Mouse (Mus musculus): ENCODE measurements around the gene Syn3.
"Not testable (repeated sequence)": the region's sequence is repeated elsewhere in the genome, so short reads cannot be mapped to it uniquely, and the experiment has no call there.

Gene Syn3

DNA sequence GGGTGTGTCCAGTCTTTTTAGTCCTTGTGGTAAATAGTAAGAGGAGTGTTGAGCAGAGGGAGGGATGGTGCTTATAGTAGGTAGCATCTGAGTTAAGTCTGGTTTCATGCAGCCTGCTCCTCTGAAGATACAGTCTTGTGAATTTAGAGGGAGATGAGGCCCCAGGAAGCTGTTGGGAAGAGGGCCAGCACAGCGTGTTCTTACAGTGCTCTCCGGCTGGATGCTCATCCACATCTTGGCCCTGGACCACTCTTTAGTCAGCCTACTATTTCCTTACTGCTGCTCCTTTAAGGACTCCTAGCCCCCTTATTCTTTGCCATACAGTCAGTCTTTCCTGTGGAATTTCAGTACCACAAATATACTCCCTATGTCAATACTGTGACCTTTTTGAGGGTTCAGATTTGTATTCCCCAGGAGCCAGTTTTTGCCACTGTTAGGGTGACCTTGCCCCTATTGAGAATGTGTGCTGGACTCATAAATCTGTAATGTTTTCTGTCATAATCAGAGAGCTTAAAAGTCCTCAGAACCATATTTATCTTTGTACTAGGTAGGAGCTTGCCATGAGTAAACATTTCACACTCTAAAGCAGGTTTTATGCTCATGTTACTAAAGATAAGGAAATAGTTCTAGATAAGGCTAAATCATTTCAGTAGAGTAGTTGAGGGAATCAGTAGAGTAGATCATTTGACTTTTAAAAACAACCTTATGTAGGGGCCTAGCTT, 464.5 kb downstream of the Syn3 start:
- DNase-seq, result no peak

DNA sequence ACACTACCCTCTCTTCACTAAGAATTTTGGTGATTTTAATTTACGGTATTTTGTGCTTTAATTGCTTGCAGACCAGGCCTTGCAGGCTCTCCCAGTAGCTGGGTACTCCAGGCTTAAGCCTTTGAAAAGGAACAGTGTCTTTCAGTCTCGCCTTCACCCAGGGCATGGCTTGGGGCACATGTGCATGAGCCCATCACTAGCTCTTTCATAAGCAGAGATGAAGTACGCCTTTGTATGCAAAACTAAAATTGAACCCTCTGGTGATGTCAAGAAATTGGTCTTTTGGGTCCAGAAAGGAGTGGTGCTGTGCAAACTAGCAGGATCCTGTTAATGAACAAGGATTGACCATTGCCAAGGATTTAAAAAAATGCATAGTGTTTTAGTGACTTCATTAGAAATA, 466.2 kb downstream of the Syn3 start:
- DNase-seq, result no peak

DNA sequence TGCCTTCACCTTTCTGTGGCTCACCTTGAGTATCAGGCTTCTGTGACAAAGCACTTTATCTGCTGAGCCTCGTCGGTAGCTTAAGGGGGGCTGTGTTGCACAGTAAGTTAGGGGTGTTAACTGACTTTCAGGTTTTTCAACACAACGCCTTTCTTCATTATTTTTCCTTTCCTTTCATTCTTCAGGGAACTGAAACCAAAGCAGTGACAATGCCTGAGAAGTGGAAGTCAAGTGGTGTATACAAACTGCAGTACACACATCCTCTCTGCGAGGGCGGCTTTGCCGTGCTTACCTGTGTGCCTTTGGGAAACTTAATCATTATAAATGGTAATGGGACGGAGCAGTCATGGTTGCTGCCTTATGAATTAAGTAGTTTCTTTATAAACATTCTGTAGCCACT, 468.0 kb downstream of the Syn3 start:
- DNase-seq, result no peak

DNA sequence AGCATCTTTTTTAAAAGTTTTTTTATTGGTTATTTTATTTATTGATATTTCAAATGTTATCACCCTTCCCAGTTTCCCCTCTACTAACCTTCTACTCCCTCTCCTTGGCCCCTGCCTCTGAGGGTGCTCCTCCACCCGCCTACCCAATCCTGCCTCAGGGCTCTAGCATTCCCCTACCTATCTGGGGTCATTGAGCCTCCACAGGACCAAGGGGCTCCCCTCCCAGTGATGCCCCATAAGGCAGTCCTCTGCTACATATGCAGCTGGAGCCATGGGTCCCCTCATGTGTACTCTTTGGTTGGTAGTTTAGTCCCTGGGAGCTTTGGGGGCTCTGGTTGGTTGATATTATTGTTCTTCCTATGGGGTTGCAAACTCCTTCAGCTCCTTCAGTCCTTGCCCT, 471.9 kb downstream of the Syn3 start:
- not testable (repeated sequence) for DNase-seq

- no peak for DNase-seq
Measured at GRCm38 (mm10) chr10:86026354-86026753, 472.3 kb downstream of the Syn3 start.

GRCm38 (mm10) chr10:86025906-86026305, 472.8 kb downstream of the Syn3 start:
- no peak for DNase-seq

- no peak for DNase-seq
Measured at GRCm38 (mm10) chr10:86023149-86023548, 475.5 kb downstream of the Syn3 start.

DNA sequence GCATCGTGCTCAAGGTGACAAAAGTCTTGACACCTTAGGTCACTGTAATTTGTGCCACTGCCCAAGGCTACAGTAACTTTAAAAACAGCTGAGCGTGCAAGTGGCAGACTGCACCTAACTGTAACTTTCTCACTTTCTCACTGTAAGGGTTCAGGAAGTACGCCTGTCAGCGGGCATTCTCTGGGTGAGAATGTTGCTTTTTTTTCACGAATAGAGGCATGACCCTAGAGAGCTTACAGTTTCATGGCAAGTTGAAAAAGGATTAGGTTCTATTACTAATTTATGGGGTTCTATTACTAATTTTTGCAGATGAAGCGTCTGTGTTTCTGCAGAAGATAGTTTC, 476.3 kb downstream of the Syn3 start:
- no peak for DNase-seq

DNA sequence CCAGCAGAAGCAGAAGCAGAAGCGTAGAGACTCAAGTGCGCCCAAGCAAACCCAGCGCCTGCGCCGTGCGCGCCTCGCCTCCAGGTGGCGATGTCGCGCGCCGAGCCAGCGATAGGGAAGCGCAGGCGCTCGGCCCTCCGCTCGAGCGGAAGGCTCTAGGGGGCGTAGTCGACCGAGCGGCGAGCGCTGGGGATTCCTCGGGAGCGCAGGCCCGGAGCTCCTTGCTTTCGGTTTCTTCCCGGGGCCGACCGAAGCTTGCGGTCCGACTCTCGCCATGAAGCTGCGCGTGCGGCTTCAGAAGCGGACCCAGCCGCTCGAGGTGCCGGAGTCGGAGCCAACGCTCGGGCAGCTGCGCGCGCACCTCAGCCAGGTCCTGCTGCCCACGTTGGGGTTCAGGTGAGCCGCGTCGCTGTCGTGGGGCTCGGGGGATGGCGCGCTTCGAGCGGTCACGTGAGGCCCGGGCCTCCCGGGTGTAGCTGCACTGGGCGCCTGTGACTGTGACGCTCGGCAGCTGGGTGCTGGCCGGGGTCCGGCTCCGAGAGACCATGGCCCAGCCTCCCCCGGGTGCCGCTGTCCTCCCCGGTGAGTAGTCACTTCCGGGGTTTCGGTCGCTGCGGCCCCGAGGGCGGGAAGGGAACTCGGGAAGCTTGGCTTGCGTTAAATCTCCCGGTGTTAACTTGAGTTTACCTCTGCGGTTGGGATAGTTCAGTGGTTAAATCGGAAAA, 476.8 kb downstream of the Syn3 start, which contains the start of gene Fbxo7:
Gene Fbxo7, plus strand, starts transcription at position 224 of the 725 bp plus-strand sequence.
- DNase-seq, result peak; percentile 91

DNA sequence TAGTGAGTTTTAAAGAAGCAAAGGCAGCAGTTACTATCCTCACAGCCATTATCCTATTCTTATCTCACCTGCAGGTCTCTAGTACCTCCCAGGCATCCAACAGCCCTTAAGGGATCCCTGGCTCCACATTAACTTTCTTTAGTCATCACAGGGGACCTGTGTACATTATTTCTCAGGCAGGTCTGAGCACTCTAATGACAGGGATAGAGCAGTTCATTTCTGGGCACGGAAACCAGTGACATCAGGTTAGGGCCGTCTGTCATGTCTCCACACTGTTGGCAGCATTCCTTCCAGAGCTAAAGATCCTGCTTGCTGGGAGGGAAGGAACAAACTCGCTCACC, 477.3 kb downstream of the Syn3 start:
- no peak for DNase-seq

DNA sequence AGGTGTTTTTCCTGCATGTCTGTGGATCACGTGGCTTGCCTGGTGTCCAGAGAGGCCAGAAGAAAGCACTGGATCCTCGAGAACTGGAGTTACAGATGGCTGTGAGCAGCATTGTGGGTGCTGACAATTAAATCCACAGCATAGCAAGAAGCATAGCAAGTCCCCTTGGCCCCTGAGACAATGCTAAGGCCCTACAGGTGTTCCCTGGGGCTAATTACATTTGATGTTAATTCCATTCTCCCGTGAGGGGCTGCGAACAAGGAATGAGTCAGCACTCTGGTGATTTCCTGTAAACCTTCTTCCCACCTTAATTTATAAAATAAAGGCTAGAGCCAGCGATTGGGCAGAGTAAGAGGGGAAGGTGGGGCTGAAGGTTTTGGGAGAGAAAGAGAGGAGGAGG, 479.9 kb downstream of the Syn3 start:
- no peak for DNase-seq

DNA sequence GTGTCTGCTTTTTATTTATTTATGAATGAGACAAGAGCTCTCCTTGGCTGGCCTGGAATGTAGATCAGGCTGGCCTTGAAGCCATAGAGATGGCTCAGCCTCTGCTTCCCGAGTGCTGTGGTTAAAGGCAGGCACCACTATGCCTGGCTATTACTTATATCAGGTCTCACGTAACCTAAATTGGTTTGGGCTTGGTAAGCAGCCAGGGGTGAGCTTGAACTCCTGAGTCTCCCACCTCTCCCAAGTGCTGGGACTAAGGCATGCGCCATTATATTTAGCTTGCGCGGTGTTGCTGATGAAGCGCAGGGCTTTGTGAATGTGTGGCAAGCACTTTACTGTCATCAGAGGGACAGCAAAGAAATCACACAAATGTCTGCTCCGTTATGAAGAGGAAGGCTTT, 480.9 kb downstream of the Syn3 start:
- no peak for DNase-seq

GRCm38 (mm10) chr10:86011781-86012180, 486.9 kb downstream of the Syn3 start, which contains the start of gene Bpifc:
TSS of gene Bpifc (minus strand) at chr10:86011895.
- no peak for DNase-seq

DNA sequence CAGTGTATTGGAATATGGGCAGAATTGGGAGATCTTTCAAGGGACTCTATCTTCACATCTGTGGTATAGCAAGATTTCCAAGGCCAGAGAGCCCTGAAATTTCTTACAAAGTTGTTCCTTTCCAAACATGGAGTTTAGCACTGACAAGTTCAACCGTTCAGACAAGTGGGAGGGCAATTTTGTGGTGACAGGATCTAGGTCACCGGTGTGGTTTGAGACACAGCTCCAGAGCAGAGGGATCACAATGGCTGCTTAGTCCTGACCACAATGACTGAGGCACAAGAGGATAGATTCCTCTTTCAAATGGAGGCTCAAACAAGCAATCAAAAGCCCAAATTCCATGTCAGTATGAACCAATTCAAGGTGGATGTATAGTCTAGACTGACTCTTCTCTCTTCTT, 487.5 kb downstream of the Syn3 start:
- DNase-seq, result no peak

DNA sequence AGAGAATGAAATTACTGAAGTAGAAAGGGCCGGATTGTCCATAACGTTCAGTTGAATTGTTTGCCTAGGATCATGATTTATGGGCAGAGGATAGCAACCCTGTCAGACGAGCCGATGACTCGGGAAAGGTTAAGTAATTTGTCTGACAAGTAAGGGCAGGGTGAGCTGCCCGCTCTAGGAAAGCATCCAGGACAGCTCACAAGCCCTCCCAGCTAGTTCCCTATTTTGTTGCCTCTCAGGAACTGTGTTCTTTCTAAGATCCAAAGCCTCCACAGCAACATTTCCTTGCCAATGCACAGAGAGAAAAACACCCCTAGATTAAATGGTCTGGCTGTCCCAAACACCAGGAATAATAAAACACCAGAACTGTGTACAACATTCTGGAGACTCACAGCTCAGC, 488.1 kb downstream of the Syn3 start:
- no peak for DNase-seq

DNA sequence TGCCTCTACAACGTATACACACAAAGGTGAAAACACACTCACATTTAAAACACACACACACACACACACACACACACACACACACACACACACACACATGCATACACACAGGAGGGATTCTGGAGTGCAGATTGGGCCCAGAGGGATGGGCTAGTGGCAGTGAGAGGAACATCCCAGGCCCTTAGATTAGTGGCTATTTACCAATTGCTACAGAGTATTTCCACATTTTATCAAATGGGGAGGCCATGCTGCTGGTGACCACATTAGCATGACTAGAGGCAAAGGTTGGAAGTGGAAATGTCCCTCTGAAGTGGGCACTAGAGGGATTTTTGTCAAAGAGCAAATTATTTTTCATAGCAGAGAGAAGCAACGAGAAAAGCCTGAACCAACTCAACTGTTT, 489.0 kb downstream of the Syn3 start:
- DNase-seq, result no peak

DNA sequence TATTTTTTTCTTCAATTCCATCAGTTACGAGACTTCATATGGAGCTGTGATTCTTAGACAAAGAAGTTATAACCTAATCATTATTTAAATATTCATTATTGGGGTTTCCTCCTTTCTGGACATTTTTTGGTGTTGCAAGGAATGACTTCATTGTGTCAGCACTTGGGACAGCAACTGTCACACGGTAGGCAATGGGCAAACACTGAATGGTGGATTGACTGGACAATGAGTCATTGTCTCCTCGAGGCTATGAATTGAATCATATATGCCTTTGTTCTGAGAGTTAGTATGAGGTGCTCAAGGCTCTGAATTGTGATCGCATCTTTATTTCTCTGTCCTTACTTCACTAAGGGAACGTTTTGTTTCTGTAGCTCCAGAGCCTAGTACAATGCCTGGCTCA, 492.2 kb downstream of the Syn3 start:
- no peak for DNase-seq

Measured in kidney, adult 18-20 months (tissue).